Mouse (Mus musculus): ENCODE measurements around the gene Defb42.
A peak's percentile ranks its signal among the peaks of the same experiment; 100 is the strongest.

Gene Defb42

DNA sequence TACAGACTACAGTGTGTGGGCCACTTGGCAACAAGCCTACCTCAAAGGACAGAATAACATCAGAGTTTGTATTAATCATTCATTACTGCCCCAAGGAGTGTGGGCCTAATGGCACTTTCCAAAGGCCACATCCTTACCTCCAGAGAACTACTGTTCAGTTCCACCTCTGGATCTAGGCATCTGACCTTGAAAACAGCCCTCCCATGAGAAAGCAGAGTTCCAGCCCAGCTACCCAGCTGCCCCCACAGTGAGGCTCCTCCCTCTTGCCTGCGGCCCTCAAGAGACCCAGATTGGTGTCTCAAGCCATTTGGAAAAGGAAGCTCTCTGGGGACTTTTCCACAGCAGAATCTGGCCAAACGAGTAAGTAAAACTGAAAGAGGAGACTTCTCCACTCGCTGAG, at the start of gene Defb42:
Gene Defb42, plus strand, starts transcription at position 301 of the 400 bp plus-strand sequence.
- no peak for DNase-seq (ENCODE audit: low read depth, low spot score)

DNA sequence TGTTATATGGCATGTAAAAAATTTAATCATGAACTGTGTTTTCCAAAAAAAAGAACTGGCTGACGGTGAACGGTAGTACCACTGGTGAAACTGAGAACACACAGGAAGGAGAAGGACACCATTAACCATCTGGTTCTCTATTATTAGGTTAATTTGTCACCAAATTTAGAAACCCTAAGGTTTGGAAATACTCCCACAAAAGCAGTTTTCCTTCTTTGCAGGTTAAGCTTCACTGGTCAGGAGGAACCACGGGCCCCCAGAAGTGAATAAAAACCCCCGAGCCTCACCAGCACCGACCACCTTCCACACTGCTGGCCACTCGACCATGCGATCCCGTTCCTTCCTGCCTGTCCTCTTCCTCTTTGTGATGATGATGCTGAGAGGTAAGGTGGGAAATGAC, 49.0 kb upstream of the Defb42 start, which contains the start of gene Defb47:
Gene Defb47, plus strand, starts transcription at position 301 of the 400 bp plus-strand sequence.
- DNase-seq (ENCODE audit: low read depth, low spot score), result no peak

DNA sequence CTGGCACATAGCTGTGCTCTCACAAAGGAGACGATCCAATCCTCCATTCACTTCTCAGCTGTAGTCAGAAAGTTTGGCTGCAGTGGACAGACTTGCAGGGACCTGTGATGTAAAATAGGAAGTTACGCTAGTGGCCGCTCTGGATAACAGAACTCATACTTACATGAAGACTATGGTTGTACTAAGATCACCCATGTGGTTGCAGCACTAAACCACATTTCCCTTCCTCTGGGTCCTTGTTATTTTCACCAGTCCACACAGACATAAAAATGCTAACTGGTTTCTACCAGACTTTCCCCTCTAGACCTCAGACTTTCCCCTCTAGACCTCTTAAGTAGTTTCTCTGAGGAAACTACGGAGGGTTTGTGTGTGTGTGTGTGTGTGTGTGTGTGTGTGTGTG, 47.8 kb upstream of the Defb42 start:
- no peak for DNase-seq (ENCODE audit: low read depth, low spot score)

DNA sequence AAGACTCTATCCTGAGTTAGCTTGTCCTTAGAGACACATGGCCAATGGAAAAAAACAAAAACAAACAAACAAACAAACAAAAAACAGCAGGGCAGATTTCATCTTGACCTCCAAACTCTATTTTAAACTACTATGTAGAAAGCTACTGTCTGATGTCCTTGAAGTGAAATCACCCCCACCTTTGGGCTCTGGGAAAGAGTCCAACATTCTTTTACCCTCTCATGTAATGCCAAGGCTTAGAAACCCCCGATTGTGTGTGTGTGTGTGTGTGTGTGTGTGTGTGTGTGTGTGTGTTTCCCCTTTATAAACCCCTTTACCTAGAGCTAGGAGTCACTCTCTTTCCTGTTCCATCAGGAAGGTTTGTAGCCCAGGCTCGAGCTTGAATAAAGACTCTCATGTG, 44.2 kb upstream of the Defb42 start:
- no peak for DNase-seq (ENCODE audit: low read depth, low spot score)

DNA sequence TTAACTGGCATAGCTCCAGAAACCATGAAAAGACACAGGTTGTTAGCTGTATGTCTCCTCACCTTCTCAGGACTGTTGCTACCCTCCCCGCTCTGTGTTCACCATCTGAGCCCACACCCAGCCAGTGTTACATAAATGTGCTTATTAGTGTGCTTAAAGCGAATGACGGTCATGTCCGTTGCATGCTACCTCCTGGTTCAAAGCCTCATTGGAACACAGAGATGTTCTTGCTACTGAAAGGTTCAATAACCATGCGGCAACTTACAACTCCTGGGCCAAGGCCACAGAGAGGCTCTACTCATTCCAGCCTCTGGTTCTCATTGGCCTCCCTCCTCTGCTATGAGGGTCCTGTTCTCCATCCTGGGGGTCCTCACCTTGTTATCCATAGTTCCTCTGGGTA, 35.3 kb upstream of the Defb42 start, which contains the start of gene Defb43:
Gene Defb43, plus strand, starts transcription at position 301 of the 400 bp plus-strand sequence.
- DNase-seq (ENCODE audit: low read depth, low spot score), result no peak

DNA sequence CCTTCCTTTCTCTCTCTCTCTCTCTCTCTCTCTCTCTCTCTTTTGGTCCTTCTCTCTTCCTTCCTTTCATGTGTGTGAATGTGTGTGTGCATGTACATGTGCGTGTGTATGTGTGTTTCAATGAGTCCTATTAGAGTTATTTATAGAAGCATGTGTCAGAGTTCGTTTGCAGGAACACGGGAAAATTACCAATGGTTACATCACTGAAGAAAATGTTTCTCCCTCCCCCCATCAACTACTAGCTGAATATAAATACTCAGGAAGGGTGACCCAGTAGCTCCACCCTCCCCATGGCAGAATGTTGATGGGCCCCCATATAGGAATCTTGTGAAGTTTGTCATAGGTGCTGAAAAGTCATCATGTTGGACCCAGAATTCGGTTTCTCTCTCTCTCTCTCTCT, 33.7 kb upstream of the Defb42 start:
- no peak for DNase-seq (ENCODE audit: low read depth, low spot score)

DNA sequence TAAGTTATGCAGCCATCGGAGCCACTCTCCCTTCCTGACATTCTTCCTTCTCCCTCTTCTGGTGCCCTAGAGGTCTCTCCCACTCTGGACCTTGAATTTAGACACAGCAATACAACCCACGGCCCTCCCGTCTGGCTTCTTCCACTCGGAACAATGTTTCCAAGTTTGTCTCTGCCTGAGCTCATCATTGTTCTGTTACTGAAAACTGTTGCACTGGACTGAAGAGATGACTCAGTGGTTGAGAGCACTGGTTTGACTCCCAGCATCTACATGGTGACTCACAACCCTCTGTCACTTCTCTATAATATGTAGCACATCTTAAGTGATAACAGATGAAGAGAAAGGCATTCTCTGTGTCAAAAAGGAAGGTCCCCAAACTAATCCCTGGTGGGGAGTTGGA, 32.1 kb upstream of the Defb42 start:
- no peak for DNase-seq (ENCODE audit: low read depth, low spot score)

DNA sequence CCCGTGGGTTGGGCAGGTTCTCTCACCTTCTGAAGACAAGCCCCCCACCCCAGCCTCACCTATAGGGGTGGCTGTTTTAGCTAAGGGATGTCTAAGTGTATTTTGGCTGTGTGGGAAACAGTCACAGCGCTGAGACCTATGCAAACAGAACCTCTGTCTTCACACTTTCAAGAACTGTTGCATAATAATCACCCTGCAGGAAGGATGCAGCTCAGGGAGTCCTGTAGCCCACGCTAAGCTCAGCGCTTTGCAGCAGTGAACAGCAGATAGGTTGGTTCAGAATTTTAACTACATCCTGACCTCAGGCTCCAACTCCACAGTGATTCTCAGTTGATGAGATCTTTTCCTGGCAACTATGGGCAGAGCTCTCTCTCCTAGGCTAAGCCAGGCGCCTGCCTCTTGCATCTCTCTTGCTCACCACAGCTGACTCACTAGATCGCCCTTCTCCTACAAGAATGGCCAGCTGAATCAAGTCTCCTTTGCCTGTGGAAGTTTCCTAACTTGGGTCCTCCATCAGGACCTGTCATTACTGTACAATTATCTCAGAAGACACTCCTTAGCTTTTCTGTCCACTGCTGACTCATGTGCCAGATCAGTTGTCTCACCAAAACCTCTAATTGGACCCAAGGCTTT, 26.2 kb upstream of the Defb42 start:
- no peak for DNase-seq (ENCODE audit: low read depth, low spot score)

DNA sequence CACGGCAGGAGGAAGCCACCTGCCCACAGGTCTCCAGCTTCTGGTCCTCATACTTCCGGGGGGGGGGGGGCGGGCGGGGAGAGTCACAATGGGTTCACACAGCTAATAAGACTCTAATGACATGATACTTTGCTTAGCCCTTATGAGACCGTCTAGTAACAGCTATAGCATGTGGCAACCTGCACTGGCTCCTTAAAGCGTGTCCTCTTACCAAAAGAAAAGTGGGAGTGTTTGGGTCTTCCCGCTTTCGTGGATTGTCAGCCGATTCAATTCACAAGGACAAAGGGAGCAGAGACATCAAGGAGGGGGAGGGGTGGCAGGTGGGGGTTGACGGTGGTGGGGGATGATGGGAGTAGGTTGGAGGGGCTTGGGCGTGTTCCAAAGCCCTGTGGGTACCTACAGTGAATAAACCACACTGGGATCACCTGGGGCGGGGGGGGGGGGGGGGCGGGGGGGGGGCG, 3.1 kb downstream of the Defb42 start, which contains the start of gene Defb30:
Gene Defb30, minus strand, starts transcription at position 51 of the 461 bp plus-strand sequence.
- no peak for DNase-seq (ENCODE audit: low read depth, low spot score)

DNA sequence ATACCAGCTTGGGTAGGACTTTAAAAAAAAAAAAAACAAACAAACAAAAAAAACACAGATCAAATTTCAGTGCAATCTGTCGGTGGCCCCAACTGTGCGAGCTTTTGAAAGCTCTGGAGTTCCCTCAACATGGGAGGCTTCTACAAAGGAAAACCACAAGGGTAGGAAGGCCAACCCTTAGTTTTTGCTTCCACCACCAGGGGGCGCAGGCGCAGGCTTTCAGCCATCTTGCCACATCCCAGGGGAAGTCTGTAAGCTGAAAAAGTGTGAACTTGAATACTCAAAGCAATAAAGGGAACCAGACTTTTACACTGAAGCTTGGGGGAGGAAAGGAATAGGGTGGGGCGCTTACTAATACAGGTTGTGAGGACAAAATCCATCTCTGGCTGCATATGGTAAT, 4.0 kb downstream of the Defb42 start:
- peak; percentile 56 for DNase-seq (ENCODE audit: low read depth, low spot score)

DNA sequence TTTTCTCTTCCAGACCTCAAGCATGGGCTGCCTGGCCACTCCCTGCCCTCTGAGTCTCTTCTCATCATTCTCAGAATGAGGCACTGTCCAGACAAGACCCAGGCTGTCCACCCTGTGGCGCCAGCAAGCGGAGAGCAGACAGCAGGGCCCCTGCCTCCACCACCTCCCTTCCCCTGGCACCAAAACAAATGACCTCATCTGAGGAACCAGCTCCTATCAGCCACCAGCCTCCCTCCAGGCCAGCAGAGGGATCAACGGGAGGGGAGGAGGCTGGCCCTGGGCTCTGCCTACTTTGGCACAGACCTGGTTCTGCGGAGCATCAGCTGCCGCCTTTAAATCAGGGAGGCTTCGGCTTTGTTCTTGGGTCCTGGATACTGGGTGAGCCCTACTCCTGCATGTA, 7.9 kb downstream of the Defb42 start:
- DNase-seq (ENCODE audit: low read depth, low spot score), result no peak

DNA sequence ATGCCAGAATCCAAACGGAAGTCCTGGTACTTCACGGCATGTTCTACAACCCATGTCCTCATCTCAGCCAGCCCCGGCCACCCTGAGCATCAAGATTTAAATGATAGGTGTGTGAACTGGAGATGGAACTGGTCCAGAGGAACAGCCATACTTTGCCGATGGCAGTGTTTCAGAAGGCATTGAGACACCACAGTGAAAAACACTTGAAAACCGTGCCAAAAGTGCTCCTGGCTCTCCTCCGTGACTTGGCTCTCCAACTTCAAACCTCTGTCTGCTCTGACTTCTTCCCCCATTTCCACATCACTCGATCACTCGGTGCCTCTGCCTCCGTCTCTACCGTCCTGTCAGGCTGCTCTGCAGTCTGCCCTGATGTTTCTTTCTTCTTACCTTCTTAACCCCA, 13.6 kb downstream of the Defb42 start:
- no peak for DNase-seq (ENCODE audit: low read depth, low spot score)

DNA sequence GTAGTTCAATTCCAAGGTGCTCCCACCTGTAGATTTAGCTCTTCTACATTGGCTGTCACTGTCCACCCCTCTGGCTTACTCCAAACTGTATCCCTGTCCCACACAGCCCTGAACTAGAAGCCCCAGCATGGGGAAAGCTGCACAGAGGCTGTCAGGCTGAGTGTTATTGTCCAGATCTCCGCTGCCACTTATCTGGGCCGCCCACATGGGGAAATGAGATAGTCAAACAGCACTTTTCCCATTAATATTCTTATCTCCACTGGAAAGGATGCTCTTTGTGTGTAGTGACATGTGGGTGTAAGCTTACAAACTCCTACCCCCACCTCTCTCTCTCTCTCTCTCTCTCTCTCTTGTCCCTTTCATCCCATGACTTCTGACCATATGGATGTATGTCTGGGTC, 15.4 kb downstream of the Defb42 start:
- DNase-seq (ENCODE audit: low read depth, low spot score), result no peak

DNA sequence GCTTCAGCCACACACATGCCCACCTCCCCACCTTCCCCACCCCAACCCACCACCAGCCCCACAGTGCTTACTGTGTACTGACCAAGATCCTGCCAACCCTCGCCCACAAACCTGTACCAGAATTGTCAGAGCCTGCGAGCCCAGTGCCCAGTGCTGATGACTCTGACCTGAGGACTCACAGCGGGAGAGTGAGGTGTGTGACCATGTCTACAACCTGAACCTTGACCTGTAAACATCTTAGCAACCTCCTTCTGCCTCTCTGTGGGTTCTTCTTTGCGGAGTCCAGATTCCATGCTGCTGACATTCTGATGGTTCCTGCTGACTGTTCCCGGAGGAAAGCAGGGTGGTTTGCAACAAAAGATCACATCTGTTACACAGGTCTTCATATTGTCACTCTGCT, 18.6 kb downstream of the Defb42 start:
- no peak for DNase-seq (ENCODE audit: low read depth, low spot score)

DNA sequence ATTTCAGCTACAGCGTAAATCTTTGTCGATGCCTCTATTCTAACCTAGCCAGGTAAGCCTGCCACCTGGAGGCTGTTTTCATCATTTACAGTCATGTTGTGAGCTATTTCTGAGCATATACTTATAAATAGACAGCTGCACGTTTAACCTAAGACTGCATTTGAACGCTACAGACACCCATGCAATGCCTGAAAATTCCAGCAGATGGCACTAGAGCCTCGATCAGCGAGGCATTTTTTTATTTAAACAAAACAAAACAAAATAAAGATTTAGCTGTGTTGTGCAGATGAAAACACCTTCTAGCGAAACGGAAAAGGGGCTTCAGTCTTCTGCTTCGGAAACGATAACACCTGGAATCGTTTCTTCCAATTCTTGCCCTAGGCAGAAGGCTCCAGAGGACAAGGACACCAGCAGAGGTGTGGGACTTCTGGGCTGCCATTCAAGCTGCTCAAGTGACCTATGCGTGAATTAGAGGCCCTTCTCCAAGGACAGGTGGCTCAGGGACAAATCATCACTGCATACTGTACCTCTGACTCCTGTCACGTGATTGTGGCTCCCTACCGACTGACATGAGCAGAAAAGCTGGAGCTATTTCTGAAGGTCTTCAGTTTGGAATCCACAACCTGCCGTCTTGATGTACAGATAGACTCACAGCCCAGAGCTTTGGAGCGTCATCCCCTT, 20.0 kb downstream of the Defb42 start:
- no peak for DNase-seq (ENCODE audit: low read depth, low spot score)

DNA sequence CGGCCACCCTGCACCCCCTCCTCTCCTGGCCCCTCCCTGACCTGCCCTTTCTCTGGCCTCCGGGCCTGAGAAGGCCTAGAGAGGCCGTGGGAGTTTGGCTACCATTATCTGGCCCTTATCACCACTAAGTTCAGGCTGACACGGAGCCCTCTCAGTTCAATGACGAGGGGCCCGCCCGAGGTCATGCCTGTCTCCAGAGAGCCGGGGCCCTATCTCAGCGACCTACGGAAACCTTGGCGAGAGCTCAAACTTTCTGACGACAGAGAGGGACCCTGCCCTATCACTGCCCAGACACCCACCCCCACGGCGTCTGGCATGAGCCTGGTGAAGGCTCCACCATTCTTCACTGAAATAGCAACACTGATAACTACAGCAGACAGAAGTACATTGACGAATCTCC, 20.9 kb downstream of the Defb42 start:
- DNase-seq (ENCODE audit: low read depth, low spot score), result no peak

Data from WW6 (cell line).